Mouse (Mus musculus): ENCODE data around the gene Gng7. TPM values are rescaled to one million over a fixed set of nuclear protein-coding genes. Genes with fewer than 3 reads are reported as not detected.

Gene Gng7
- polyA plus RNA-seq, 1 experiment from 2014 or later: 1.4 TPM

- H3K9ac ChIP-seq (ENCODE audit: low read length): no peak overlapping the region
- H3K4me3 ChIP-seq (ENCODE audit: control insufficient read depth in 1 of 2, insufficient read depth in 1 of 2, low read depth in 1 of 2, low read length in 2 of 2): no peak overlapping the region
- H3K4me2 ChIP-seq (ENCODE audit: low read length): 0 out of 2 replicates have a peak overlapping the region, but pooled peaks have one; percentile 12
- H3K36me3 ChIP-seq (ENCODE audit: control insufficient read depth, insufficient read depth, low read length): no peaks in the 10 kb centered on the region
- no peak for ATAC-seq (ENCODE audit: insufficient number of reproducible peaks, insufficient read depth, low FRiP score, low read depth)
- H3K9me3 ChIP-seq (ENCODE audit: control insufficient read depth, low read length): no peaks in the 10 kb centered on the region
- no peak overlapping the region for H3K27ac ChIP-seq (replicated peaks in 1 of 2; ENCODE audit: control insufficient read depth in 1 of 2, insufficient read depth in 1 of 2, low read depth in 2 of 2, low read length in 2 of 2)
- peaks cover 19% of the 10 kb centered on the region for H3K27me3 ChIP-seq (ENCODE audit: control insufficient read depth, insufficient read depth, low read length)
- WGBS: 48% methylated on average over 28 of the region's 28 CpGs
- H3K4me1 ChIP-seq (ENCODE audit: control insufficient read depth in 2 of 2, insufficient read depth in 2 of 2, low read length in 2 of 2): peaks cover 7 to 10% of the 10 kb centered on the region in 2 experiments
Observed at GRCm38 (mm10) chr10:81000197-81001062, 14.3 kb downstream of the Gng7 start.

- Histone ChIP-seq H3K4me2 (ENCODE audit: low read length) (peak overlapping the region; percentile 12; the same call in 1 of the 2 replicates), H3K36me3 (ENCODE audit: control insufficient read depth, insufficient read depth, low read length) (no peaks in the 10 kb centered on the region), H3K4me1 (ENCODE audit: control insufficient read depth in 2 of 2, insufficient read depth in 2 of 2, low read length in 2 of 2) (peaks cover 9 to 10% of the 10 kb centered on the region in 2 experiments), H3K4me3 (ENCODE audit: control insufficient read depth in 1 of 2, insufficient read depth in 1 of 2, low read depth in 1 of 2, low read length in 2 of 2) (no peak overlapping the region), H3K9ac (ENCODE audit: low read length) (no peak overlapping the region), H3K27ac (replicated peaks in 1 of 2; ENCODE audit: control insufficient read depth in 1 of 2, insufficient read depth in 1 of 2, low read depth in 2 of 2, low read length in 2 of 2) (no peak overlapping the region), H3K9me3 (ENCODE audit: control insufficient read depth, low read length) (no peaks in the 10 kb centered on the region), H3K27me3 (ENCODE audit: control insufficient read depth, insufficient read depth, low read length) (peaks cover 19% of the 10 kb centered on the region)
- no peak for ATAC-seq (ENCODE audit: insufficient number of reproducible peaks, insufficient read depth, low FRiP score, low read depth)
- 29% methylated on average over 37 of the region's 37 CpGs for WGBS
Observed at GRCm38 (mm10) chr10:80999362-81000196, 15.2 kb downstream of the Gng7 start.

GRCm38 (mm10) chr10:80998778-80999177, 16.0 kb downstream of the Gng7 start:
- WGBS: 9% methylated on average over 12 of the region's 12 CpGs
- H3K36me3 ChIP-seq (ENCODE audit: control insufficient read depth, insufficient read depth, low read length): no peaks in the 10 kb centered on the region
- ATAC-seq (ENCODE audit: insufficient number of reproducible peaks, insufficient read depth, low FRiP score, low read depth): no peak
- no peak overlapping the region for H3K4me3 ChIP-seq (ENCODE audit: control insufficient read depth in 1 of 2, insufficient read depth in 1 of 2, low read depth in 1 of 2, low read length in 2 of 2)
- H3K27me3 ChIP-seq (ENCODE audit: control insufficient read depth, insufficient read depth, low read length): peaks cover 19% of the 10 kb centered on the region
- no peak overlapping the region for H3K27ac ChIP-seq (replicated peaks in 1 of 2; ENCODE audit: control insufficient read depth in 1 of 2, insufficient read depth in 1 of 2, low read depth in 2 of 2, low read length in 2 of 2)
- H3K4me1 ChIP-seq (ENCODE audit: control insufficient read depth in 2 of 2, insufficient read depth in 2 of 2, low read length in 2 of 2): peaks cover 9 to 10% of the 10 kb centered on the region in 2 experiments
- H3K4me2 ChIP-seq (ENCODE audit: low read length): no peak overlapping the region
- H3K9me3 ChIP-seq (ENCODE audit: control insufficient read depth, low read length): no peaks in the 10 kb centered on the region
- no peak overlapping the region for H3K9ac ChIP-seq (ENCODE audit: low read length)

DNA sequence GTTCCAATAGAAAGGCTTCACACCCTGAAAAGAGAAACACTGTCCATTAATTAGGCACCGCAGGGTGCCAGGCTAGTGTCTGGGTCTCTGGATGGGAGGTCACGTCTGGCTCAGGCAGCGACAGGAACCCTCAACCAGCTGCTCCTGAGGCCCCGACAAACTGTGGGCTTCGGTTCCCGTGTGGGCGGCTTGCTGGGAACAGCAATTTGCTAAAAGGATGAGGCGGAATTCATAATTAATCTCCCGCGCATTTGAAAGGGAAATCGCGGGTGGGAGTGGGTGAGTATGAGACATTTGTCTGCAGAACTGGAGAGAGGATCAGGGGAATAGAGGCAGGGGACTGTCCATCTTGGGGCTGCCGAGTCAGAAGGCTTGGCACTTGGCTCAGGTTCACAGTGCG, 16.7 kb downstream of the Gng7 start:
- Histone ChIP-seq H3K27me3 (ENCODE audit: control insufficient read depth, insufficient read depth, low read length) (peaks cover 19% of the 10 kb centered on the region), H3K9ac (ENCODE audit: low read length) (no peak overlapping the region), H3K4me3 (ENCODE audit: control insufficient read depth in 1 of 2, insufficient read depth in 1 of 2, low read depth in 1 of 2, low read length in 2 of 2) (no peak overlapping the region), H3K4me1 (ENCODE audit: control insufficient read depth in 2 of 2, insufficient read depth in 2 of 2, low read length in 2 of 2) (peaks cover 9 to 10% of the 10 kb centered on the region in 2 experiments), H3K36me3 (ENCODE audit: control insufficient read depth, insufficient read depth, low read length) (no peaks in the 10 kb centered on the region), H3K4me2 (ENCODE audit: low read length) (no peak overlapping the region), H3K9me3 (ENCODE audit: control insufficient read depth, low read length) (no peaks in the 10 kb centered on the region), H3K27ac (replicated peaks in 1 of 2; ENCODE audit: control insufficient read depth in 1 of 2, insufficient read depth in 1 of 2, low read depth in 2 of 2, low read length in 2 of 2) (no peak overlapping the region)
- WGBS: 39% methylated on average over 14 of the region's 14 CpGs
- ATAC-seq (ENCODE audit: insufficient number of reproducible peaks, insufficient read depth, low FRiP score, low read depth): no peak

DNA sequence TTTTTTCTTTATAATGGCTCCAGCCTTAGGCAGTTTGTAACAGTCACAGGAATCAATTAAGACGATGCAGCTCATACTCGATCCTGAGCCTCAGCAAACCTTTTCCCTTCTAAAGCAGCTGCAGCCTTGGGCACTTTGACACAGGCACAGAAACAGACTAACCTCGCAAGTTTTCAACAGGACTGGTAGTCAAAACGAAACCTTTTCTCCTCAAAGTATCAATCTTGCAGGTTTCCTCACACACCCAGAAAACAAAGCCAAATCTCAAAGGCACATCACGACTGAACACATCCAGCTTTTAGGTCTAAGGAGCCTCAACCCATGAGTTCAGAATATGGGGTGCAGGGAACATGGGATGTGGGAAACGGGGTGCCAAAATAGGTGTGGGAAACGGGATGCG, 17.4 kb downstream of the Gng7 start:
- Histone ChIP-seq H3K27ac (replicated peaks in 1 of 2; ENCODE audit: control insufficient read depth in 1 of 2, insufficient read depth in 1 of 2, low read depth in 2 of 2, low read length in 2 of 2) (no peak overlapping the region), H3K9ac (ENCODE audit: low read length) (no peak overlapping the region), H3K4me3 (ENCODE audit: control insufficient read depth in 1 of 2, insufficient read depth in 1 of 2, low read depth in 1 of 2, low read length in 2 of 2) (no peak overlapping the region), H3K9me3 (ENCODE audit: control insufficient read depth, low read length) (no peaks in the 10 kb centered on the region), H3K4me1 (ENCODE audit: control insufficient read depth in 2 of 2, insufficient read depth in 2 of 2, low read length in 2 of 2) (peaks cover 9 to 10% of the 10 kb centered on the region in 2 experiments), H3K36me3 (ENCODE audit: control insufficient read depth, insufficient read depth, low read length) (no peaks in the 10 kb centered on the region), H3K27me3 (ENCODE audit: control insufficient read depth, insufficient read depth, low read length) (peaks cover 19% of the 10 kb centered on the region), H3K4me2 (ENCODE audit: low read length) (no peak overlapping the region)
- 75% methylated on average over 8 of the region's 8 CpGs for WGBS
- no peak for ATAC-seq (ENCODE audit: insufficient number of reproducible peaks, insufficient read depth, low FRiP score, low read depth)

GRCm38 (mm10) chr10:80996501-80996900, 18.2 kb downstream of the Gng7 start:
- H3K4me2 ChIP-seq (ENCODE audit: low read length): no peak overlapping the region
- H3K27me3 ChIP-seq (ENCODE audit: control insufficient read depth, insufficient read depth, low read length): peaks cover 19% of the 10 kb centered on the region
- WGBS: 91% methylated on average over 8 of the region's 8 CpGs

GRCm38 (mm10) chr10:80995091-80995632, 19.6 kb downstream of the Gng7 start:
- Histone ChIP-seq H3K27me3 (ENCODE audit: control insufficient read depth, insufficient read depth, low read length) (peaks cover 19% of the 10 kb centered on the region), H3K4me3 (ENCODE audit: control insufficient read depth in 1 of 2, insufficient read depth in 1 of 2, low read depth in 1 of 2, low read length in 2 of 2) (no peak overlapping the region), H3K36me3 (ENCODE audit: control insufficient read depth, insufficient read depth, low read length) (no peaks in the 10 kb centered on the region), H3K9me3 (ENCODE audit: control insufficient read depth, low read length) (no peaks in the 10 kb centered on the region), H3K4me1 (ENCODE audit: control insufficient read depth in 2 of 2, insufficient read depth in 2 of 2, low read length in 2 of 2) (peaks cover 0 to 2% of the 10 kb centered on the region in 2 experiments; a peak in 2 of 4 replicates), H3K4me2 (ENCODE audit: low read length) (peak overlapping the region; percentile 47), H3K27ac (replicated peaks in 1 of 2; ENCODE audit: control insufficient read depth in 1 of 2, insufficient read depth in 1 of 2, low read depth in 2 of 2, low read length in 2 of 2) (no peak overlapping the region), H3K9ac (ENCODE audit: low read length) (no peak overlapping the region)
- 8% methylated on average over 21 of the region's 21 CpGs for WGBS
- ATAC-seq (ENCODE audit: insufficient number of reproducible peaks, insufficient read depth, low FRiP score, low read depth): no peak

More at GRCm38 (mm10) chr10:80996501-80996900, 18.2 kb downstream of the Gng7 start:
- Histone ChIP-seq H3K9me3 (ENCODE audit: control insufficient read depth, low read length) (no peaks in the 10 kb centered on the region), H3K27ac (replicated peaks in 1 of 2; ENCODE audit: control insufficient read depth in 1 of 2, insufficient read depth in 1 of 2, low read depth in 2 of 2, low read length in 2 of 2) (no peak overlapping the region), H3K36me3 (ENCODE audit: control insufficient read depth, insufficient read depth, low read length) (no peaks in the 10 kb centered on the region), H3K4me1 (ENCODE audit: control insufficient read depth in 2 of 2, insufficient read depth in 2 of 2, low read length in 2 of 2) (peaks cover 9 to 10% of the 10 kb centered on the region in 2 experiments), H3K4me3 (ENCODE audit: control insufficient read depth in 1 of 2, insufficient read depth in 1 of 2, low read depth in 1 of 2, low read length in 2 of 2) (no peak overlapping the region), H3K9ac (ENCODE audit: low read length) (no peak overlapping the region)
- no peak for ATAC-seq (ENCODE audit: insufficient number of reproducible peaks, insufficient read depth, low FRiP score, low read depth)
